Mouse (Mus musculus): ENCODE results near the gene Prmt9. TPM values are rescaled to one million over a fixed set of nuclear protein-coding genes. Genes with fewer than 3 reads are reported as not detected.

Gene Prmt9
- total RNA-seq, 2 experiments from 2014 or later, result 8.0 to 8.9 TPM

Other genes starting within 250 kb of the Prmt9 start
- gene Arhgap10, start 31.4 kb upstream of the Prmt9 start, total RNA-seq (2021), result 10 to 100 TPM; 48.2 to 58.2 TPM
- 1 to 10 TPM; 9.2 to 9.7 TPM for gene Tmem184c, start 61.3 kb downstream of the Prmt9 start, total RNA-seq (2021)
- gene Ednra, start 175.1 kb downstream of the Prmt9 start, total RNA-seq (2021), result 1 to 10 TPM; 2.3 to 2.7 TPM

All from gastrocnemius, postnatal 25 days (tissue).